Mouse (Mus musculus) liver, embryonic 14.5 days (tissue): ENCODE data around the gene Fmnl1.

ENCODE experiments used
- CTCF ChIP-seq: IDR thresholded peaks from 2 replicates; pipeline ENCODE4 v1.5.1; 2016; ENCODE audit warnings: antibody characterized with exemption, low read depth, control low read depth
- EP300 ChIP-seq: IDR thresholded peaks from 2 replicates; pipeline ENCODE4 v1.6.1; 2016; ENCODE audit warnings: antibody characterized with exemption, low read depth

- TF ChIP-seq CTCF (no peak), EP300 (no peak)
Measured at GRCm38 (mm10) chr11:103141101-103141943, 29.6 kb upstream of the Fmnl1 start.
